Mouse (Mus musculus): ENCODE results near the gene Mst1r. TPM values are rescaled to one million over a fixed set of nuclear protein-coding genes. Genes with fewer than 3 reads are reported as not detected.
A peak's percentile ranks its signal among the peaks of the same experiment; 100 is the strongest.

The Mst1r gene
- polyA plus RNA-seq (2011; ENCODE audit: insufficient read depth, insufficient read length, low read depth, missing spikeins) = 0.16 and 0.61 TPM in 2 replicates

DNA sequence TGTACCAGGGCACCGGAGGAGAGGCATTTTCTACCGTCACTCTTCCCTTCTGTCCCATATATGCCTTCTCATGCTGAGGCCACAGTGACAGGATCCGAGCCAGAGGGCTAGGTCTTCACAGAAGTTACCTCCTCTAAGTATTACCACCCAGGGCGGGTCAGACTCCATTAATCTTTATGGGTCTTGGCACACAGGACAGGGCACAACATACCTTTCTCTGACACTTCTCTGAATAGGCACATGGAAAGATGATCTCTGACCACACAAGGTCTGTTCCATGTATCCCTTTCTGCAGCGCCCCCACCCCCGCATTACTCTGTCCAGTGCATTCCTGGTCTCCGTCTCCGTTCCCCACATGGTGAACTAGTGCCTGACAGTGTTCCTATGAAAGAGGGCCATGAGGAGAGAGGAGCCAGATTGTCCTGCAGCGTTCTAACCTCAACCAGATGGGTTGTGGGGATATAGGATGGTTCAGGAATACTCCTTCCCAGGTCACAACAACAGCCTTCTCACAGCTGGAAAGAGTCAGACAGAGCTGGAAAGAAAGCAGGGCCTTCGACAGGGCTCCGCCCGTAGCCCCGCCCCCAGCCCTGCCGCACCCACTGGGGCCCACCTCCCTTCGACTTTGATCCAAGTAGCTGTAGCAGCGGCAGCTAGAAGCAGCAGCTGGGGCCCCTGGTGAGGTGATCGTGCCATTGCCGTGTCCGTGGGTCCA, at the start of gene Mst1r:
TSS of gene Mst1r (plus strand) at position 622 of the 715 bp plus-strand sequence.
- Histone ChIP-seq H3K36me3 (ENCODE audit: control insufficient read depth, insufficient read depth, low read length, poor library complexity, severe bottlenecking) (no peaks in the 10 kb centered on the region), H3K4me3 (ENCODE audit: low read depth, low read length) (peak within 1 kb of the TSS; percentile 67), H3K27ac (ENCODE audit: insufficient read depth, low read length) (no peak within 1 kb of the TSS), H3K27me3 (ENCODE audit: control insufficient read depth, insufficient read depth, low read length, poor library complexity, severe bottlenecking) (no peaks in the 10 kb centered on the region), H3K9me3 (replicated peaks; ENCODE audit: control insufficient read depth, insufficient read depth, low read length, poor library complexity, severe bottlenecking) (no peaks in the 10 kb centered on the region), H3K4me1 (ENCODE audit: control insufficient read depth, insufficient read depth, low read length) (peaks cover 2% of the 10 kb centered on the region), H3K9ac (ENCODE audit: low read depth, poor library complexity, severe bottlenecking) (peak within 1 kb of the TSS; percentile 32; the same call in 1 of the 2 replicates)
- TF ChIP-seq POLR2A (IDR thresholded peaks at IDR 0.05; ENCODE audit: insufficient read depth, low read length) = no peak
- no peak for TF ChIP-seq EP300 (IDR thresholded peaks at IDR 0.05; ENCODE audit: insufficient read depth, low read depth, low read length)
- TF ChIP-seq CTCF (IDR thresholded peaks at IDR 0.05; ENCODE audit: low read depth, low read length) = no peak

DNA sequence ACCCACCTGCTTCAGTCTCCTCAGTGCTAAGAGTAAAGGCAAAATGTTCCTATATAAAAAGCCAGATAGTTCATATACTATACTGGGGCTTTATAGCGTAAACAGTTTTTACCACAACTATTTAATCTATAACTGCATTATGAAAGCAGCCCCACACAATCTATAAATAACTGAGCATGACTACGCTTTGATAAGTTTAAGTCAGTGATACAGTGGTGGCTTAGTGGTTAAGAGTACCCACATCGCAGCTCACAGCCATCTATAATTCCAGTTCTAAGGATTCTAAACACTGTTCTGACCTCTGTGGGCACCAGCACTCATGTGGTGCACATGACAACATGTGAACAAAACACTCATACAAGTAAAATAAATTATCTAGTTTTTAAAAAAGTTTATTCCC, 48.3 kb upstream of the Mst1r start:
- peaks cover 11% of the 10 kb centered on the region; the same call in 1 of the 2 replicates for H3K36me3 ChIP-seq (ENCODE audit: control insufficient read depth, insufficient read depth, low read length, poor library complexity, severe bottlenecking)
- TF ChIP-seq EP300 (IDR thresholded peaks at IDR 0.05; ENCODE audit: insufficient read depth, low read depth, low read length) = no peak
- no peak for TF ChIP-seq CTCF (IDR thresholded peaks at IDR 0.05; ENCODE audit: low read depth, low read length)
- no peak for TF ChIP-seq POLR2A (IDR thresholded peaks at IDR 0.05; ENCODE audit: insufficient read depth, low read length)
- H3K9me3 ChIP-seq (replicated peaks; ENCODE audit: control insufficient read depth, insufficient read depth, low read length, poor library complexity, severe bottlenecking) = no peaks in the 10 kb centered on the region
- H3K4me3 ChIP-seq (ENCODE audit: low read depth, low read length) = no peak overlapping the region
- no peak overlapping the region for H3K27ac ChIP-seq (ENCODE audit: insufficient read depth, low read length)
- H3K27me3 ChIP-seq (ENCODE audit: control insufficient read depth, insufficient read depth, low read length, poor library complexity, severe bottlenecking) = no peaks in the 10 kb centered on the region
- H3K9ac ChIP-seq (ENCODE audit: low read depth, poor library complexity, severe bottlenecking) = no peak overlapping the region
- H3K4me1 ChIP-seq (ENCODE audit: control insufficient read depth, insufficient read depth, low read length) = no peaks in the 10 kb centered on the region

- no peak overlapping the region for H3K4me3 ChIP-seq (ENCODE audit: low read depth, low read length)
- H3K36me3 ChIP-seq (ENCODE audit: control insufficient read depth, insufficient read depth, low read length, poor library complexity, severe bottlenecking) = peaks cover 9% of the 10 kb centered on the region
- no peaks in the 10 kb centered on the region for H3K27me3 ChIP-seq (ENCODE audit: control insufficient read depth, insufficient read depth, low read length, poor library complexity, severe bottlenecking)
- no peak overlapping the region for H3K9ac ChIP-seq (ENCODE audit: low read depth, poor library complexity, severe bottlenecking)
- no peak for TF ChIP-seq POLR2A (IDR thresholded peaks at IDR 0.05; ENCODE audit: insufficient read depth, low read length)
- TF ChIP-seq CTCF (IDR thresholded peaks at IDR 0.05; ENCODE audit: low read depth, low read length) = no peak
- TF ChIP-seq EP300 (IDR thresholded peaks at IDR 0.05; ENCODE audit: insufficient read depth, low read depth, low read length) = no peak
- no peaks in the 10 kb centered on the region for H3K4me1 ChIP-seq (ENCODE audit: control insufficient read depth, insufficient read depth, low read length)
- H3K9me3 ChIP-seq (replicated peaks; ENCODE audit: control insufficient read depth, insufficient read depth, low read length, poor library complexity, severe bottlenecking) = peaks cover 8% of the 10 kb centered on the region
- H3K27ac ChIP-seq (ENCODE audit: insufficient read depth, low read length) = no peak overlapping the region
These were observed 42.2 kb upstream of the Mst1r start for GRCm38 (mm10) chr9:107864493-107864892.

- no peak for TF ChIP-seq POLR2A (IDR thresholded peaks at IDR 0.05; ENCODE audit: insufficient read depth, low read length)
- TF ChIP-seq CTCF (IDR thresholded peaks at IDR 0.05; ENCODE audit: low read depth, low read length) = no peak
- no peak for TF ChIP-seq EP300 (IDR thresholded peaks at IDR 0.05; ENCODE audit: insufficient read depth, low read depth, low read length)
- H3K9me3 ChIP-seq (replicated peaks; ENCODE audit: control insufficient read depth, insufficient read depth, low read length, poor library complexity, severe bottlenecking) = peaks cover 8% of the 10 kb centered on the region
- no peak overlapping the region for H3K27ac ChIP-seq (ENCODE audit: insufficient read depth, low read length)
- no peaks in the 10 kb centered on the region for H3K27me3 ChIP-seq (ENCODE audit: control insufficient read depth, insufficient read depth, low read length, poor library complexity, severe bottlenecking)
- H3K4me1 ChIP-seq (ENCODE audit: control insufficient read depth, insufficient read depth, low read length) = no peaks in the 10 kb centered on the region
- no peak overlapping the region for H3K9ac ChIP-seq (ENCODE audit: low read depth, poor library complexity, severe bottlenecking)
- H3K36me3 ChIP-seq (ENCODE audit: control insufficient read depth, insufficient read depth, low read length, poor library complexity, severe bottlenecking) = peaks cover 10% of the 10 kb centered on the region
- H3K4me3 ChIP-seq (ENCODE audit: low read depth, low read length) = no peak overlapping the region
These were observed 40.6 kb upstream of the Mst1r start for GRCm38 (mm10) chr9:107866081-107866480.

- no peak for TF ChIP-seq CTCF (IDR thresholded peaks at IDR 0.05; ENCODE audit: low read depth, low read length)
- peak; percentile 19 for TF ChIP-seq POLR2A (IDR thresholded peaks at IDR 0.05; ENCODE audit: insufficient read depth, low read length)
- Histone ChIP-seq H3K4me3 (ENCODE audit: low read depth, low read length) (peak overlapping the region; percentile 100), H3K36me3 (ENCODE audit: control insufficient read depth, insufficient read depth, low read length, poor library complexity, severe bottlenecking) (peaks cover 5% of the 10 kb centered on the region; the same call in 1 of the 2 replicates), H3K9me3 (replicated peaks; ENCODE audit: control insufficient read depth, insufficient read depth, low read length, poor library complexity, severe bottlenecking) (no peaks in the 10 kb centered on the region), H3K9ac (ENCODE audit: low read depth, poor library complexity, severe bottlenecking) (peak overlapping the region; percentile 97), H3K27ac (ENCODE audit: insufficient read depth, low read length) (peak overlapping the region; percentile 51), H3K4me1 (ENCODE audit: control insufficient read depth, insufficient read depth, low read length) (no peaks in the 10 kb centered on the region), H3K27me3 (ENCODE audit: control insufficient read depth, insufficient read depth, low read length, poor library complexity, severe bottlenecking) (no peaks in the 10 kb centered on the region)
These were observed 34.1 kb upstream of the Mst1r start for GRCm38 (mm10) chr9:107872350-107873098.

GRCm38 (mm10) chr9:107873137-107873536, 33.5 kb upstream of the Mst1r start, which contains the start of gene Rbm6:
TSS of gene Rbm6 (minus strand) at chr9:107873237.
- H3K9ac ChIP-seq (ENCODE audit: low read depth, poor library complexity, severe bottlenecking) = peak within 1 kb of the TSS; percentile 97
- H3K4me3 ChIP-seq (ENCODE audit: low read depth, low read length) = peak within 1 kb of the TSS; percentile 100
- peaks cover 5% of the 10 kb centered on the region; the same call in 1 of the 2 replicates for H3K36me3 ChIP-seq (ENCODE audit: control insufficient read depth, insufficient read depth, low read length, poor library complexity, severe bottlenecking)
- H3K4me1 ChIP-seq (ENCODE audit: control insufficient read depth, insufficient read depth, low read length) = no peaks in the 10 kb centered on the region
- no peaks in the 10 kb centered on the region for H3K27me3 ChIP-seq (ENCODE audit: control insufficient read depth, insufficient read depth, low read length, poor library complexity, severe bottlenecking)
- TF ChIP-seq EP300 (IDR thresholded peaks at IDR 0.05; ENCODE audit: insufficient read depth, low read depth, low read length) (no peak), CTCF (IDR thresholded peaks at IDR 0.05; ENCODE audit: low read depth, low read length) (no peak), POLR2A (IDR thresholded peaks at IDR 0.05; ENCODE audit: insufficient read depth, low read length) (no peak)
- no peaks in the 10 kb centered on the region for H3K9me3 ChIP-seq (replicated peaks; ENCODE audit: control insufficient read depth, insufficient read depth, low read length, poor library complexity, severe bottlenecking)
- peak within 1 kb of the TSS; percentile 51 for H3K27ac ChIP-seq (ENCODE audit: insufficient read depth, low read length)

Data from ES-Bruce4 (cell line).